Mouse (Mus musculus): ENCODE results near the gene Rybp. TPM values are rescaled to one million over a fixed set of nuclear protein-coding genes. Genes with fewer than 3 reads are reported as not detected.

The Rybp gene
- polyA plus RNA-seq, 1 experiment = 28.6 TPM

DNA sequence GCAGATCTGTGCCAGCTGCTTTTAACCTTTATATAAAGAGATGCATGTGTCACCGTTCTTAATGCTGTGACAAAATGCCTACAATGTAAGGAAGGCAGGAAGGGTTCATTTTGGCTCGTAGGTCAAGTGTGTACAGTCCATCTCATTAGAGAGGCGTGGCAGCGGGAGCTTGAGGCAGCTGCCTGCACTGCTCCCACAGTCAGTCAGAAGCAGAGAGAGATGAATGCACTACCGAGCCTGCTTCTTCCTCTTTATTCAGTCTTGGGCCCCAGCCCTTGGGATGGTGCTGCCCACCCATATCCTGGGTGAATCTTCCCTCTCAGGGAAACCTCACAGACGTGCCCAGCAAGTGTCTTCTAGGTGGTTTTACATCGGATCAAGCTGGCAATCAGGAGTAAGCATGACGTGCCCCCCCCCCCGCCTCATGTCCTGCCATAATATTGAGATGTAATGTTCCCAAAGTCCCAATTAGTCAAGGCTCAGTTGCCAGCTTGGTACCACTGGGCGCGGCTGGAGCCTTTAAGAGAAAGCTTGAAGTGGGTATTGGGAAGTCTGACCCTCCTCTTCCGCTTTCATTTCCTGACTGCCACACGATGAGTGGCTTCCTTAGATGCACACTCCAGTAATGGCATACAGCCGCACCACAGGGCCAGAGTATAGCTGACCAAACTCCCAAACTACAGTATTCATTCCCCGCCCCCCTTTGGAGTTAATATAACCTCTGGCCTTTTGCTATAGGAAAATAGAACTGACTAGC, 96.3 kb downstream of the Rybp start:
- no peak for TF ChIP-seq POLR2A (IDR thresholded peaks at IDR 0.05; ENCODE audit: control insufficient read depth, extremely low read depth, insufficient read depth, low read length, poor library complexity)
- no peak for TF ChIP-seq CTCF (IDR thresholded peaks at IDR 0.05; ENCODE audit: borderline replicate concordance, control insufficient read depth, extremely low read depth, insufficient read depth, low read length, poor library complexity)
- 84% methylated on average over 15 of the region's 15 CpGs for WGBS
- Histone ChIP-seq H3K4me1 (replicated peaks; ENCODE audit: control insufficient read depth, insufficient read depth, low read length) (no peaks in the 10 kb centered on the region), H3K36me3 (ENCODE audit: control insufficient read depth, insufficient read depth, low read length) (no peaks in the 10 kb centered on the region), H3K27me3 (ENCODE audit: control insufficient read depth, insufficient read depth, low read length) (no peaks in the 10 kb centered on the region), H3K4me3 (ENCODE audit: control insufficient read depth, insufficient read depth, low read length) (no peak overlapping the region), H3K27ac (ENCODE audit: control insufficient read depth, insufficient read depth, low read length) (no peak overlapping the region)
- no peak for DNase-seq

- no peaks in the 10 kb centered on the region for H3K36me3 ChIP-seq (ENCODE audit: control insufficient read depth, insufficient read depth, low read length)
- TF ChIP-seq POLR2A (IDR thresholded peaks at IDR 0.05; ENCODE audit: control insufficient read depth, extremely low read depth, insufficient read depth, low read length, poor library complexity) = no peak
- no peak for TF ChIP-seq CTCF (IDR thresholded peaks at IDR 0.05; ENCODE audit: borderline replicate concordance, control insufficient read depth, extremely low read depth, insufficient read depth, low read length, poor library complexity)
- H3K27ac ChIP-seq (ENCODE audit: control insufficient read depth, insufficient read depth, low read length) = no peak overlapping the region
- no peak for DNase-seq
- no peaks in the 10 kb centered on the region for H3K27me3 ChIP-seq (ENCODE audit: control insufficient read depth, insufficient read depth, low read length)
- H3K4me3 ChIP-seq (ENCODE audit: control insufficient read depth, insufficient read depth, low read length) = no peak overlapping the region
- no peaks in the 10 kb centered on the region for H3K4me1 ChIP-seq (replicated peaks; ENCODE audit: control insufficient read depth, insufficient read depth, low read length)
- WGBS = 85% methylated on average over 10 of the region's 10 CpGs
These were observed 97.0 kb downstream of the Rybp start for GRCm38 (mm10) chr6:100190310-100190709.

DNA sequence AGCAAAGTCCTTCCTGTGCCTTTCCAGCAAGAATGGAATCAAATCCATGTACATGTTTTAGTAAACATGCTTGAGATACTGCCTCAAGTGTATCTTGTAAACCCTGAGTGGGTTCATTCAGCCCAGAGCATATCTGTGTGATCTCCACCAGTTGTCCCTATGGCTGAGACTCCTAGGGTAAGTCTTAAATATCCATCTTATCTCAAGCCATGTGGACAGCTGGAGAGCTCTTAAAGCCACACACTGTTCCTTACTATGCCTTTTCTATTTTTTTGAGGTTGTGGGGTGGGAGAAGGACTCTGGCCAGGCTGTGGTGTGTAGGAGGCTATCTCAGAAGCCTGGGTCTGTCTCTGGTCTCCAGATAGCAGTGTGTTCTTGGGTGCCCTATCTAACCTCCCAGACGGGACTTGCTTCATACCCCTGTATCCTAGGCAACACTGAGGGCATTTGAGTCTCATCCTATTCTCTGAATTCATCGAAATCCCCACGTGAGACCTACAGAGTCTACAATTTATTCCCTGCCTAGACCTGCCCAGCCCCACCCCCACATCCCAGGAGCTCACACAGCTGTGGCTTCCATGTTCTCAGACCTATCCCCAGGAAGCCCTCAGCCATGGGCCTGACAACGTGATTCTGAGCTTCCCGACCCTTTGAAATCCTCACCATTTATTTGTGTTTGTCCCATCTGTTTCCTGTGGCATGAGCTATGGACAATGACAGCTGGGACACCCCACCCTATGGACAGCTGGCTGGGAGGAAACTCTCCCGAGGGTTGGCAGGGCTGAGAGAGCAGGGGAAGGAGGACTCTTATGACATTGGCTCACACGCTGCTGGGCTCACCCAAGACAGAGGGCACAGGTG, 98.2 kb downstream of the Rybp start:
- no peak for DNase-seq
- no peak overlapping the region for H3K27ac ChIP-seq (ENCODE audit: control insufficient read depth, insufficient read depth, low read length)

DNA sequence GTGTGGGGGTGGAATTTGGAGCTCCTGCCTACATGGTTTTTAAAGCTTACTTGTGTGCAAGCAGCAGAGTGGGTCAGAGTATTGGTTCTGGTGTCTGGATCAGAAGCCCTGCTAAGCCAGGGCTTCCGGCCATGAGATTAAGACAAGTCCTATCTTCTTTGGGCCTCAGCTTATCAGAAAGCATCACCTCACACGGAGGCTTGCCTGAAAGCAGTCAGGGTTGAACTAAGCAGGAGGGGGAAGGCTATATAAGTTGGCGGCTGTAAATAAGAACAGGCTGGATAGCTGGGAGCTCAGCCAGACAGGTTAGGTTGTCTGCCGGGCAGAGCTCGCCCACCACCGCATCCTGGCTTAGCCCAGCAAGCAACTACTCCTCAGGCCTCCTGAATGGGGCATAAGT, 99.5 kb downstream of the Rybp start:
- H3K27me3 ChIP-seq (ENCODE audit: control insufficient read depth, insufficient read depth, low read length) = no peaks in the 10 kb centered on the region
- no peaks in the 10 kb centered on the region for H3K36me3 ChIP-seq (ENCODE audit: control insufficient read depth, insufficient read depth, low read length)
- no peak overlapping the region for H3K27ac ChIP-seq (ENCODE audit: control insufficient read depth, insufficient read depth, low read length)
- TF ChIP-seq CTCF (IDR thresholded peaks at IDR 0.05; ENCODE audit: borderline replicate concordance, control insufficient read depth, extremely low read depth, insufficient read depth, low read length, poor library complexity) = no peak
- WGBS = 92% methylated on average over 6 of the region's 6 CpGs
- DNase-seq = no peak
- H3K4me1 ChIP-seq (replicated peaks; ENCODE audit: control insufficient read depth, insufficient read depth, low read length) = no peaks in the 10 kb centered on the region
- H3K4me3 ChIP-seq (ENCODE audit: control insufficient read depth, insufficient read depth, low read length) = no peak overlapping the region

More for the DNA sequence above, 98.2 kb downstream of the Rybp start:
- no peaks in the 10 kb centered on the region for H3K27me3 ChIP-seq (ENCODE audit: control insufficient read depth, insufficient read depth, low read length)
- H3K4me1 ChIP-seq (replicated peaks; ENCODE audit: control insufficient read depth, insufficient read depth, low read length) = no peaks in the 10 kb centered on the region
- TF ChIP-seq CTCF (IDR thresholded peaks at IDR 0.05; ENCODE audit: borderline replicate concordance, control insufficient read depth, extremely low read depth, insufficient read depth, low read length, poor library complexity) (no peak), POLR2A (IDR thresholded peaks at IDR 0.05; ENCODE audit: control insufficient read depth, extremely low read depth, insufficient read depth, low read length, poor library complexity) (no peak)
- H3K4me3 ChIP-seq (ENCODE audit: control insufficient read depth, insufficient read depth, low read length) = no peak overlapping the region
- H3K36me3 ChIP-seq (ENCODE audit: control insufficient read depth, insufficient read depth, low read length) = no peaks in the 10 kb centered on the region
- 85% methylated on average over 7 of the region's 7 CpGs for WGBS

DNA sequence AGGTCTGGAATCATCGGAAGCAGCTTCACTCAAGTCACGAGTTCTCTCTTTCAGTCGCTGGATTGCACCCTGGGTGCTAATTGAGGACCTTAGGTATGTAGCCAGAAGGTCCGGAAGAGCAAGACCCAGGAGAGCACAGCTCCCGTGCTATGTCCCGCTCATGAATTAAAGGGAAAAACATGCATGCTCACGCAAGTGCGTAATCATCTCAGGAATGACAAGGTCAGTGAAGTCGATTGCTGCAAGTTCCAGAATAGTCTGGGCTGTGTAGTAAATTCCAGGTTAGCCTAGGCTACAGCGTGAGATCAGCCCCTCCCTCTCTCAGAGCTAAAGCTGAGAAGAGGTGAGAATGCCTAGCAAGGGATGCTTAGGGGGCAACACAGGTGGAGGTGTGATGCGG, 100.5 kb downstream of the Rybp start:
- WGBS = 92% methylated on average over 11 of the region's 11 CpGs
- TF ChIP-seq CTCF (IDR thresholded peaks at IDR 0.05; ENCODE audit: borderline replicate concordance, control insufficient read depth, extremely low read depth, insufficient read depth, low read length, poor library complexity) (no peak), POLR2A (IDR thresholded peaks at IDR 0.05; ENCODE audit: control insufficient read depth, extremely low read depth, insufficient read depth, low read length, poor library complexity) (no peak)
- no peak for DNase-seq
- no peaks in the 10 kb centered on the region for H3K36me3 ChIP-seq (ENCODE audit: control insufficient read depth, insufficient read depth, low read length)
- no peaks in the 10 kb centered on the region for H3K27me3 ChIP-seq (ENCODE audit: control insufficient read depth, insufficient read depth, low read length)
- no peak overlapping the region for H3K4me3 ChIP-seq (ENCODE audit: control insufficient read depth, insufficient read depth, low read length)
- no peak overlapping the region for H3K27ac ChIP-seq (ENCODE audit: control insufficient read depth, insufficient read depth, low read length)
- no peaks in the 10 kb centered on the region for H3K4me1 ChIP-seq (replicated peaks; ENCODE audit: control insufficient read depth, insufficient read depth, low read length)

DNA sequence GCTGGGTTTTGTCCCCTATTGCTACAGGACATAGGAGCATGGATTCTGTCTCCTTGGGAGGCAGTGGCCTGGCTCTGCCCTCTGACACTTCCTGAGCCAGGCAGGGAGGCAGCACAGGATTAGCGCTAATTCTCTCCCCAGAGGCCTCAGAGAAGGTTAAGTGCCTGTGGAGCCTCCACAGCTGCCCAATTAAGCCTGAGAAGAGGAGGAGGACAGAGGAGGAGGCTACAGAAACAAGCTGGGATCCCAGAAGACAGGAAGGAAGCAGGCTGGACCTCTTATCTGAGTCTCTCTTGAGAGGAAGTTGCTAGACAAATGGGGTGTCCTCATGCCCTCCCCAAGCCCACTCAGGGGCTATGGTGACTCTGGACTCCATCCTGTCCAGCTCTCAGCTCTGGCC, 101.8 kb downstream of the Rybp start:
- no peak for TF ChIP-seq CTCF (IDR thresholded peaks at IDR 0.05; ENCODE audit: borderline replicate concordance, control insufficient read depth, extremely low read depth, insufficient read depth, low read length, poor library complexity)
- no peak for TF ChIP-seq POLR2A (IDR thresholded peaks at IDR 0.05; ENCODE audit: control insufficient read depth, extremely low read depth, insufficient read depth, low read length, poor library complexity)
- no peaks in the 10 kb centered on the region for H3K27me3 ChIP-seq (ENCODE audit: control insufficient read depth, insufficient read depth, low read length)
- H3K4me1 ChIP-seq (replicated peaks; ENCODE audit: control insufficient read depth, insufficient read depth, low read length) = no peaks in the 10 kb centered on the region
- no peak overlapping the region for H3K27ac ChIP-seq (ENCODE audit: control insufficient read depth, insufficient read depth, low read length)
- WGBS = 91% methylated on average over 1 of the region's 1 CpGs
- no peaks in the 10 kb centered on the region for H3K36me3 ChIP-seq (ENCODE audit: control insufficient read depth, insufficient read depth, low read length)
- no peak for DNase-seq
- H3K4me3 ChIP-seq (ENCODE audit: control insufficient read depth, insufficient read depth, low read length) = no peak overlapping the region

Measured in thymus, adult 2 months (tissue).